Mouse (Mus musculus) stomach, embryonic 14.5 days (tissue): Measurements from ENCODE around the gene Tas2r121. TPM values are rescaled to one million over a fixed set of nuclear protein-coding genes. Genes with fewer than 3 reads are reported as not detected.

Source experiments
- polyA plus RNA-seq: library from polyadenylated mRNA; unstranded; fragments of >200 nt; fragmentation: Nextera tagmentation; extraction: Ambion mirVana; gene quantifications from 2 replicates; pipeline ENCODE4 v1.2.1, GENCODE M21; 2014

The Tas2r121 gene
- polyA plus RNA-seq, 1 experiment from 2014 or later: not detected

Other genes starting within 250 kb of the Tas2r121 start
- gene Prh1, start 131.2 kb downstream of the Tas2r121 start, polyA plus RNA-seq: not detected in 2 replicates
- gene Prp2, start 105.1 kb downstream of the Tas2r121 start, polyA plus RNA-seq: not detected in 2 replicates
- not detected in 2 replicates for gene A630073D07Rik, start 49.5 kb downstream of the Tas2r121 start, polyA plus RNA-seq
- not detected in 2 replicates for gene Tas2r120, start 44.1 kb downstream of the Tas2r121 start, polyA plus RNA-seq
- gene Tas2r122, start 10.9 kb upstream of the Tas2r121 start, polyA plus RNA-seq: not detected in 2 replicates
- not detected in 2 replicates for gene Tas2r115, start 37.0 kb upstream of the Tas2r121 start, polyA plus RNA-seq
- gene Tas2r124, start 53.7 kb upstream of the Tas2r121 start, polyA plus RNA-seq: not detected in 2 replicates
- gene Tas2r102, start 61.1 kb upstream of the Tas2r121 start, polyA plus RNA-seq: not detected in 2 replicates
- not detected in 2 replicates for gene Tas2r136, start 77.2 kb upstream of the Tas2r121 start, polyA plus RNA-seq
- not detected in 2 replicates for gene Tas2r117, start 101.8 kb upstream of the Tas2r121 start, polyA plus RNA-seq
- gene Tas2r123, start 146.1 kb upstream of the Tas2r121 start, polyA plus RNA-seq: not detected in 2 replicates
- not detected in 2 replicates for gene Tas2r116, start 154.4 kb upstream of the Tas2r121 start, polyA plus RNA-seq
- not detected in 2 replicates for gene Tas2r110, start 167.0 kb upstream of the Tas2r121 start, polyA plus RNA-seq
- gene Tas2r113, start 192.0 kb upstream of the Tas2r121 start, polyA plus RNA-seq: not detected in 2 replicates
- gene Tas2r125, start 208.6 kb upstream of the Tas2r121 start, polyA plus RNA-seq: not detected in 2 replicates